Mouse (Mus musculus) liver, adult 2 months (tissue): ENCODE measurements at regions not wholly inside any gene's neighbourhood (a gene's known extent, or its start where the extent isn't known, plus 50 kb on each side); places are given as distances from the start of the nearest gene placed in this dataset.

Experiments used
- DNase-seq: peaks from one replicate; pipeline ENCODE4 v3.0.0-alpha.2; 2011; ENCODE audit warnings: low read depth, low spot score; ENCODE audit errors: extremely low read depth
- H3K27ac ChIP-seq: fragments of 200-500 bp; replicated peaks from 2 replicates; pipeline ENCODE4 v1.5.1; 2012; ENCODE audit warnings: low read depth, mild to moderate bottlenecking, control low read depth, inconsistent platforms, low read length; ENCODE audit not compliant: insufficient read depth
- H3K27me3 ChIP-seq: fragments of 200-500 bp; 2 replicates; pipeline ENCODE4 v1.6.1; 2012; ENCODE audit warnings: mild to moderate bottlenecking, moderate library complexity, low read length, inconsistent platforms; ENCODE audit not compliant: control insufficient read depth, insufficient read depth
- H3K36me3 ChIP-seq: fragments of 200-500 bp; 2 replicates; pipeline ENCODE4 v1.6.1; 2012; ENCODE audit warnings: low read length, inconsistent platforms; ENCODE audit not compliant: control insufficient read depth, insufficient read depth
- H3K4me1 ChIP-seq: fragments of 200-500 bp; 2 replicates; pipeline ENCODE4 v1.6.1; 2011; ENCODE audit warnings: low read length; ENCODE audit not compliant: control insufficient read depth, insufficient read depth
- H3K4me3 ChIP-seq: fragments of 200-500 bp; 2 replicates; pipeline ENCODE4 v1.5.1; 2011; ENCODE audit warnings: low read depth, mild to moderate bottlenecking, control low read depth, low read length, moderate library complexity; ENCODE audit not compliant: insufficient read depth
- H3K79me2 ChIP-seq: fragments of 200-500 bp; 2 replicates; pipeline ENCODE4 v1.6.1; 2012; ENCODE audit warnings: inconsistent platforms, mild to moderate bottlenecking, low read length, moderate library complexity; ENCODE audit not compliant: control insufficient read depth, insufficient read depth
- H3K9ac ChIP-seq: fragments of 200-500 bp; 2 replicates; pipeline ENCODE4 v1.6.1; 2012; ENCODE audit warnings: low read depth, mild to moderate bottlenecking, control low read depth, inconsistent platforms, low read length
- CTCF ChIP-seq: fragments of 200-500 bp; IDR thresholded peaks from 2 replicates; pipeline ENCODE4 v1.5.1; 2011; ENCODE audit warnings: low read depth, low read length, control low read depth
- POLR2A ChIP-seq: fragments of 200-500 bp; IDR thresholded peaks from 2 replicates; pipeline ENCODE4 v1.6.1; 2011; ENCODE audit warnings: low read length, control low read depth; ENCODE audit not compliant: insufficient read depth; ENCODE audit errors: extremely low read depth
- WGBS: fragments of 180-500 bp; shearing (Covaris S2); methylation state at CpG from one replicate; pipeline ENCODE4 v1.1.7; 2018; 5-methylcytosine and 5-hydroxymethylcytosine counted together

- DNase-seq, result peak; percentile 13
- no peak for TF ChIP-seq POLR2A
- no peak for TF ChIP-seq CTCF
Observed at GRCm38 (mm10) chr9:84394536-84395314, 469.8 kb downstream of the Bckdhb start.

GRCm38 (mm10) chr9:84399481-84399880, 474.5 kb downstream of the Bckdhb start:
- H3K4me3 ChIP-seq, result no peak overlapping the region
- no peak overlapping the region for H3K9ac ChIP-seq
- no peak overlapping the region for H3K27ac ChIP-seq
- no peaks in the 10 kb centered on the region for H3K36me3 ChIP-seq
- no peaks in the 10 kb centered on the region for H3K27me3 ChIP-seq
- WGBS, result 75% methylated on average over 3 of the region's 3 CpGs
- TF ChIP-seq POLR2A (no peak), CTCF (no peak)
- no peaks in the 10 kb centered on the region for H3K4me1 ChIP-seq
- DNase-seq, result no peak
- H3K79me2 ChIP-seq, result no peaks in the 10 kb centered on the region

More at GRCm38 (mm10) chr9:84394536-84395314, 469.8 kb downstream of the Bckdhb start:
- Histone ChIP-seq H3K4me1 (no peaks in the 10 kb centered on the region), H3K27ac (no peak overlapping the region), H3K9ac (no peak overlapping the region), H3K79me2 (no peaks in the 10 kb centered on the region), H3K27me3 (no peaks in the 10 kb centered on the region), H3K36me3 (no peaks in the 10 kb centered on the region), H3K4me3 (no peak overlapping the region)
- 86% methylated on average over 3 of the region's 3 CpGs for WGBS

- H3K4me1 ChIP-seq, result no peaks in the 10 kb centered on the region
- 74% methylated on average over 10 of the region's 10 CpGs for WGBS
- TF ChIP-seq CTCF, result no peak
- no peak for TF ChIP-seq POLR2A
- H3K4me3 ChIP-seq, result no peak overlapping the region
- DNase-seq, result no peak
- no peak overlapping the region for H3K27ac ChIP-seq
- no peaks in the 10 kb centered on the region for H3K27me3 ChIP-seq
- no peaks in the 10 kb centered on the region for H3K36me3 ChIP-seq
- H3K9ac ChIP-seq, result no peak overlapping the region
- H3K79me2 ChIP-seq, result no peaks in the 10 kb centered on the region
Observed at GRCm38 (mm10) chr9:84408260-84409203, 483.6 kb downstream of the Bckdhb start.
